Mouse (Mus musculus): ENCODE measurements around the gene Gm17324. TPM values are rescaled to one million over a fixed set of nuclear protein-coding genes. Genes with fewer than 3 reads are reported as not detected.

The Gm17324 gene
- total RNA-seq, 2 experiments from 2014 or later: not detected

Small RNA genes within 50 kb of the gene (microRNA-seq; reads per million reads assigned to microRNA genes)
- gene Gm26377: 0 reads per million in 2 experiments

Other genes with a start within 250 kb of the Gm17324 start
- not detected for gene Gsta1, start 218.1 kb downstream of the Gm17324 start, total RNA-seq (2021)
- not detected for gene Gm3776, start 191.7 kb downstream of the Gm17324 start, total RNA-seq (2021)
- not detected for gene Gm10639, start 158.9 kb downstream of the Gm17324 start, total RNA-seq (2021)
- not detected for gene Omt2a, start 134.0 kb downstream of the Gm17324 start, total RNA-seq (2021)
- not detected for gene Omt2b, start 121.2 kb downstream of the Gm17324 start, total RNA-seq (2021)
- not detected for gene Gsta2, start 93.0 kb downstream of the Gm17324 start, total RNA-seq (2021)
- gene Dppa5a, start 80.6 kb downstream of the Gm17324 start, total RNA-seq (2021): not detected
- gene Ooep, start 70.1 kb downstream of the Gm17324 start, total RNA-seq (2021): under 1 TPM in 1 of 2 experiments, not detected in 1; 0.11 TPM
- gene Ddx43, start 53.0 kb downstream of the Gm17324 start, total RNA-seq (2021): not detected
- gene Cgas, start 5.5 kb downstream of the Gm17324 start, total RNA-seq (2021): under 1 TPM; 0.29 to 0.31 TPM
- gene Mto1, start 578 bp downstream of the Gm17324 start, total RNA-seq (2021): 10 to 100 TPM; 14.4 to 17.3 TPM
- gene Eef1a1, start 40.4 kb upstream of the Gm17324 start, total RNA-seq (2021): 1,000 to 10,000 TPM; 1,398 to 1,669 TPM
- 1 to 10 TPM; 3.9 to 4.6 TPM for gene Slc17a5, start 139.3 kb upstream of the Gm17324 start, total RNA-seq (2021)
- 1 to 10 TPM; 5.7 to 6.1 TPM for gene Cd109, start 166.8 kb upstream of the Gm17324 start, total RNA-seq (2021)

Data from gastrocnemius, postnatal 14 days (tissue).